Mouse (Mus musculus): Measurements from ENCODE around the gene Erbb2. TPM values are rescaled to one million over a fixed set of nuclear protein-coding genes. Genes with fewer than 3 reads are reported as not detected.
"Not testable (repeated sequence)": the region's sequence is repeated elsewhere in the genome, so short reads cannot be mapped to it uniquely, and the experiment has no call there.

Gene Erbb2
- total RNA-seq (2017): not detected in 2 replicates

DNA sequence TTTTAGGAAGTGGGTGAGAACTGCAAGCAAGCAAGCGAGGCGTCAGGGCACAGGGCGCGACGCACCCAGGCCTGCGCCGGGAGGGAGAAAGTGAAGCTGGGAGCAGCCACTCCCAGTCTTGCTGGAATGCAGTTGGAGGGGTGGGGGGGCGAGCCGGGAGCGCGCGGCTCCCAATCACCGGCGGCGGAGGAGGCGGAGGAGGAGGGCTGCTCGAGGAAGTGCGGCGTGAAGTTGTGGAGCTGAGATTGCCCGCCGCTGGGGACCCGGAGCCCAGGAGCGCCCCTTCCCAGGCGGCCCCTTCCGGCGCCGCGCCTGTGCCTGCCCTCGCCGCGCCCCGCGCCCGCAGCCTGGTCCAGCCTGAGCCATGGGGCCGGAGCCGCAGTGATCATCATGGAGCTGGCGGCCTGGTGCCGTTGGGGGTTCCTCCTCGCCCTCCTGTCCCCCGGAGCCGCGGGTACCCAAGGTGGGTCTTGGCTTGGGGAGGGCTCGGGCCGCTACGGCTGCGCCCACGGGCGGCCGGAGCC, at the start of gene Erbb2:
Erbb2 (plus strand) TSS at position 198 of the 524 bp plus-strand sequence.
- no peak for ATAC-seq (replicated peaks in 1 of 2; ENCODE audit: insufficient read depth in 1 of 2, low FRiP score in 2 of 2, low TSS enrichment in 1 of 2, low read depth in 1 of 2, poor library complexity in 2 of 2, severe bottlenecking in 2 of 2)

DNA sequence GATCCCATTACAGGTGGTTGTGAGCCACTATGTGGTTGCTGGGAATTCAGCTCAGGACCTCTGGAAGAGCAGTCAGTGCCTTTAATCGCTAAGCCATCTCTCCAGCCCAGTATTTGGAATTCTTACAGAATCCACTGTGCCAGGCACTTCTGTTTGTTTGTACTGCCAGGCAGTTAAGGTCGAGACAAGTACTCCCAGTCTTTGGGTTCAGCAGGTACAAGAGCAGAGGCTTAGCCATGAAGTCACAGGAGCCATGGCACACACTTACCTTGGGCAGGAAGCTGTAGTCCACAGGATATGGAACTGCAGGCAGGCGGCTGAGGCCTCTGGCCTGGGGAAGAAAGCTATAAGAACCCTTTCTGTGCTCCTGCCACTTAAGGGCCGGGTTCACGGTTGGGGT, 48.5 kb upstream of the Erbb2 start:
- ATAC-seq (replicated peaks in 1 of 2; ENCODE audit: insufficient read depth in 1 of 2, low FRiP score in 2 of 2, low TSS enrichment in 1 of 2, low read depth in 1 of 2, poor library complexity in 2 of 2, severe bottlenecking in 2 of 2): no peak

DNA sequence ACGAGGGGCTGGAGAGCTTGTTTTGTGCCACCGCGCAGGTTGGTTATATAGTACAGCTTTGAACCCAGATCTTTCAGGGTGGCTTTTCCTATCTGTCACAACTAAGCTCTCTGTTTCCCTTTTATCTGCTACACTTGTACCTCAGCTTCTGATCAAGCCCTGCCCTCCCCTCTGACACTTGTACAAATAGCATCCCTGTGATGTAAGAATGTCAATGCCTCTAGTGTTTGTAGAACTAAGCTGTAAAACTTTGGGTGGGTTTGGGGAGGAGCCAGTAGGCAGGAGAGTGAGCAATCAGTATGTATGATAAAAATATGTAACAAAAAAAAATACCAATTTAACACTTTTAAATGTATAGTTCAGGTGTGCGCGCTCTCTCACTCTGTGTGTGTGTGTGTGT, 47.9 kb upstream of the Erbb2 start:
- no peak for ATAC-seq (replicated peaks in 1 of 2; ENCODE audit: insufficient read depth in 1 of 2, low FRiP score in 2 of 2, low TSS enrichment in 1 of 2, low read depth in 1 of 2, poor library complexity in 2 of 2, severe bottlenecking in 2 of 2)

DNA sequence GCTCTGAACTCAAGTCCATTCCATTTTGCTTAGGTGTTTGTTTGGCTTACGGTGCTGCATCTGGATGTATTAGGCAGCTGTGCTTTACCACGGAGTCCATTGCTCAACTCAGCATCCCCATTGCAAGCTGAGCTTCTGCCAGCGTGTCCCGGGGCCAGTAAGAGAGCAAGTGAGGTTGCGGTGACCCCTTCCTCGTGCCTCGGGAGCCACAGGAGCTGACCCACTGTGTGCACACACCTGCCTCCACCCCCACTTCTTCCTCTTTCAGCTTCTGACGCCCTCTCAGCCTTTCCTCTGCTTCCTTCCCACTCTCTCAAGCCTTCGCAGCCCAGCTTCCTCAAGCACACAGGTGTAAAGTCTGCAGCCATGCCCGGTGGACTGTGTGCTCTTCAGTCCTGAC, 46.0 kb upstream of the Erbb2 start:
- ATAC-seq (replicated peaks in 1 of 2; ENCODE audit: insufficient read depth in 1 of 2, low FRiP score in 2 of 2, low TSS enrichment in 1 of 2, low read depth in 1 of 2, poor library complexity in 2 of 2, severe bottlenecking in 2 of 2): peak; percentile 57 to 76; a peak in 3 of 4 replicates

DNA sequence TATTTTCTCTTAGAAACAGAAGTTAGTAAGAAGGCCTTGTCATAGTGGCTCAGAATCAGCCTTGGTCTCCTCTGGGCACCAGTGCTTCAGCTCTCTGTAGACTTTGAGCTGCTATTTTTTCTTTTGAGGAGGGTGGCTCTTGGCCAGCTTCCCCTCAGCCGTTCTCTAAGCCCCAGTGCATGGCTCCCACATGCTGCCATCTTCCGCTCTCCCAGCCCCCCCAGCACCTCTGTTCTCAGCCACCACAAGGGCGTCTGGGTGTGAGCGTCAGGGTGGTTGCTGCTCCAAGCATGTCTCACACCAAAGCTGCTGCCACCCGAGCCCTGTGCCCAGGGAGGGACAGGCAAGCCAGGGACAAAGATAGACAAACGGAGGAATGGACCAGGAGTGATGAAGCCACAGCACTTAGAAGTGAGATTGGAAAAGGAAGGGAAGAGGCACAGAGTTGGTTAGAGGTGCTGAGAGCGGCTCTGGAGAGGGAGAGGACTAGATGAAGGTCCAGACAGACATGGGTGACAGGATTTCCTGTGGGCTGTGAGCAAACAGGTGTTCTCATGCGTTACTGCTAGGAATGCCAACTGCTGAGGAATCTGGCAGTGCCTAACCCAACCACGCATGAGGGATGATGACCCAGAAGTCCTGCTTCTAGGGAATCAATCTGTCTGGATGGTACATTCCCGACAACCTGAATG, 45.0 kb upstream of the Erbb2 start:
- ATAC-seq (replicated peaks in 1 of 2; ENCODE audit: insufficient read depth in 1 of 2, low FRiP score in 2 of 2, low TSS enrichment in 1 of 2, low read depth in 1 of 2, poor library complexity in 2 of 2, severe bottlenecking in 2 of 2): peak; percentile 56 to 59; a peak in 3 of 4 replicates

DNA sequence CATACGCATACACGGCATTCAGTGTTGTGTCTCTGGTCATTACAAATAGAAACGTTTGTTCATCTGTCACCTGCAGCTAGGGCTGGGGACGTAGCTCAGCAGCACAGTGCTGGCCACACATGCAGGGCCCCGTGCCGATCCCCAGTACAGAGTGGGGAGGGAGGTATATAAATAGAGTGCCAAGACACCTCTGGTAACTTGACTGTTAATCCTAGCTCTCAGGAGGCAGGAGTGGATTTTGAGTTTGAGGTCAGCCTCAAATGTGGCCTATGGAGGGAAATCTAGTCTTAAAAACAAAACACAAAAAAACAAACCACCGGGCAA, 44.4 kb upstream of the Erbb2 start:
- no peak for ATAC-seq (replicated peaks in 1 of 2; ENCODE audit: insufficient read depth in 1 of 2, low FRiP score in 2 of 2, low TSS enrichment in 1 of 2, low read depth in 1 of 2, poor library complexity in 2 of 2, severe bottlenecking in 2 of 2)

DNA sequence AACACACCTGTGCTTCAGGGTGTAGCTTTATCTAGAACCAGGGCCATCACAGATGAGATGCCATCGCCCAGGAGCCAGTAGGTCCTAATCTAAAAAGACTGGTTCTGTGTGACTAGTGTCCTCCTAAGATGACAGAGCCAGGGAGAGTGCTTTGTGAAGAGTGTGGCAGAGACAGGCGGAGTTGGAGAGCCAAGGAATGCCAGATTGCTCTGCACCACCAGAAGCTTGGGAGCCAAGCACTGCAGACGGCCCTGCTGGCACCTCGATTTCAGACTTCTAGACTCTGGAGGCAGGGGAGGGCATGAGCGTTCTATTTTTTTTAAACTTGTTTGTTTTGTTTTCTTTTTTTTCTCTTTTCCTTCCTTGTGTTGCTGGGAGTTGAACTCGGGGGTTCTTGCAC, 42.9 kb upstream of the Erbb2 start:
- ATAC-seq (replicated peaks in 1 of 2; ENCODE audit: insufficient read depth in 1 of 2, low FRiP score in 2 of 2, low TSS enrichment in 1 of 2, low read depth in 1 of 2, poor library complexity in 2 of 2, severe bottlenecking in 2 of 2): no peak

DNA sequence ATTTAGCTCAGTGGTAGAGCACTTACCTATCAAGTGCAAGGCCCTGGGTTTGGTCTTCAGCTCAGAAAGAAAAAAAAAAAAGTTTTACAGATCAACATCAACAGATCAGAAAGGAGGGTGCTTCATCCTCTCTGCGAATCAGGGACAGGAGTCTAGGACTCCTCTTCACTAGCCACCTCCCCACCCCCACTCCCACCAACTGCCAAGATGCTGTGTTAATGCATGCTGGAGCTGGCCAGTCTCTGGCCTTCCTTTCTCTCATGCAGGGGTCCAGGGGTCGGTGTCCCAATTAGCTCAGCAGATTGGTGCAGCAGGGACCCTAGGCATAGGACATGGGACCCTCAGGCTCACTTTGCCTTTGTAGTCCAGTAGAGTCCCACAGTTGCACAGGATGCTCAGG, 41.7 kb upstream of the Erbb2 start:
- ATAC-seq (replicated peaks in 1 of 2; ENCODE audit: insufficient read depth in 1 of 2, low FRiP score in 2 of 2, low TSS enrichment in 1 of 2, low read depth in 1 of 2, poor library complexity in 2 of 2, severe bottlenecking in 2 of 2): no peak

DNA sequence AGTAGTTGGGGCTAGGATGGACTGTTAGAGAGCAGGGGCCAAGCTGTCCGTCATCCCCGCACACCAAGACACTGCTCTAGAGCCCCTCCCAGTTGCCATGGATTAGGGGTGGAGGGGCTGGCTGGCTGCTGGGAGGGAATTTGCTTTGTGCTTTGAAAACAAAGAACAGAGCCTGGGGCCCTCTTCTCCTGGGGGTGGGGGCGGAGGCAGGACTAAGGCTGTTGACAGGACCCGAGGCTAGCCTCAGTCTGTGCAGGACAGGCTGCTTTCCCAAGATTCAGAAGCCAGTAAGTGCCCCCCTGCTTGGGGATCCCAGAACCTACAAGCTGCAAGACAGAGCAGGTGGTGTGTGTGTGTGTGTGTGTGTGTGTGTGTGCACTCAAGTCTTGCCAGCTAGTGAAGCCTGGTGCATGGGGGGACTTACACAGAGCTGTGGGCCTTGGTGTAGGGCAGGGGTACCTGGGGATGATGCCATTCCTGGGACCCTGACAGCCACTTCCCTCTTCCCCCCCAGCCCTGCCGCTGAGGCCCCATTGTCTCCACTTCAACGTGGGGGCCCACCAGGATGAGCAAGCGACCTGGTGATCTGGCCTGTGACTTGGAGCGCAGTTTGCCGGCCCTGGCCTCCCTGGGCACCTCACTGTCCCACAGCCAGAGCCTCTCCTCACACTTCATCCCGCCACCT, 40.6 kb upstream of the Erbb2 start:
- ATAC-seq (replicated peaks in 1 of 2; ENCODE audit: insufficient read depth in 1 of 2, low FRiP score in 2 of 2, low TSS enrichment in 1 of 2, low read depth in 1 of 2, poor library complexity in 2 of 2, severe bottlenecking in 2 of 2): no peak

DNA sequence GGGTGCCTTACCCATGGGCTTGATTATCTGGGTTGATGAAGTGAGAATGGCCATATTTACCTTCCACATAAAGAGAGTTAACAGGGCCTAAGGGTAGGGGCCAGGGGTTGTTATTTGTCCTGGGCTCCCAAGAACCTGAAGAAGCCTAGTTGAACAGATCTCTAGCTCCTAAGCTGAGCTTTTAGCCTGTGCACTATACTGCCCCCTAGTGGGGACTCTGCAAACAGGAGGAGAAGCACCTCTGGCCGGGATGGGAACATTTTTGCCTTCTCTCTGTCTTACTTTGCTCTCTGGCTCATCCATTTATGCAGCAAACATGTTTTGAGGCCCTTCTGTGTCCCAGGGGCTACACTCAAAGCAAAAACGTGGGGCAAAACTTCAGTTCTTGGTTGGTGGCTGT, 39.9 kb upstream of the Erbb2 start:
- peak in 1 of 2 experiments; percentile 59; a peak in 2 of 4 replicates for ATAC-seq (replicated peaks in 1 of 2; ENCODE audit: insufficient read depth in 1 of 2, low FRiP score in 2 of 2, low TSS enrichment in 1 of 2, low read depth in 1 of 2, poor library complexity in 2 of 2, severe bottlenecking in 2 of 2)

DNA sequence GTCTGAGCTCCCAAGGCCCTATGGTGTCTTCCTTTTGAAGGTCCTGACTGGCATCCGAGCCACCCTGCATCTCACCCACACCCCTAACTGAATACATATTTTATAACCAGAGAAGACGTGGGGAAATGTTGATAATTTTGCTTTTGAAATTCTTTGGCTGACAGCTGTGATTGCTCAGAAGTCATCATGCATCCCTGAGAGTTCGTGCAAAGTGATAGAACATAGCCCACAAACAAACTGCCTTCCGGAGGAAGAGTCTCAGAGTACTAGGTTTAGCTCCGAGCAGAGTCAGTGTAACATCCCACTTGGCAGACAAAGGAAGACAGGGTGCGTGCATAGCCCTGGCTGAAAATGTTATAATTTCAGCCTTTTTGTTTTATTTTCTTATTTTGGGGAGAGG, 39.0 kb upstream of the Erbb2 start:
- ATAC-seq (replicated peaks in 1 of 2; ENCODE audit: insufficient read depth in 1 of 2, low FRiP score in 2 of 2, low TSS enrichment in 1 of 2, low read depth in 1 of 2, poor library complexity in 2 of 2, severe bottlenecking in 2 of 2): no peak

DNA sequence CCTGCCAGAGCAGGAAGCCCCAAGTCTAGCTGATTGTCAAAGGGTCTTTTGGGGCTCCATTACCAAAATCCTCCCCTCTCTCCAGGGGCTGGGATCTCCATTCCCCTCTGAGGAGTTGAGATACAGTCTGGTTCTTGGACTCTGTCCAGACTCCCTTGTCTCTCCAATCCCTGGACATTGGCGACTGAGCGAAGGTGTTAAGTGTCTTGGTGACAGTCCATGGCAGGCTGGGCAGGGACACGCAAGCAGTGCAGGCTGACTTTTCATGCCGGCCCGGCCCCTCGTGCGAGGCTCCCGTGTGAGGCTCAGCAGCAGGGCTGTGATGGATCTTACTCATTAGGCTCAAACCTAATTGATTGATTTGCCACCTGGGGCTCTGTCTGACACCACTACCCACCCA, 38.0 kb upstream of the Erbb2 start:
- no peak for ATAC-seq (replicated peaks in 1 of 2; ENCODE audit: insufficient read depth in 1 of 2, low FRiP score in 2 of 2, low TSS enrichment in 1 of 2, low read depth in 1 of 2, poor library complexity in 2 of 2, severe bottlenecking in 2 of 2)

DNA sequence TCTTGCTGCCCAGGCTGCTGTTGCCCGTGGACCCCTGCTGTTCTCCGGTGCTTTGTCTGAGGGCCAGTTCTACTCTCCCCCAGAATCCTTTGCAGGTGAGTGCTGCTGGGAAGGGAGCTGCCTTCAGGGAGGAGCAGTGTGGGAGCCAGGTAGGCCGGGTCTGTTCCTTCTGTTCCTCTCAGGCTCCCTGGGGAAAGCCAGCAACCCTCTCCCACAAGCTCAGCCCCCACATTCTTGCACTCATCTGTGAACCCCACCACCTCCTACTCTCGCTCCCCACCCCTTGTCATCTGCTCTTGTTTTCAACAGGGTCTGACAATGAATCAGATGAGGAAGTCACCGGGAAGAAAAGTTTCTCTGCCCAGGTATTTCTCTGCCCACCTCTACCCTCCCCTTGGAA, 35.5 kb upstream of the Erbb2 start:
- no peak for ATAC-seq (replicated peaks in 1 of 2; ENCODE audit: insufficient read depth in 1 of 2, low FRiP score in 2 of 2, low TSS enrichment in 1 of 2, low read depth in 1 of 2, poor library complexity in 2 of 2, severe bottlenecking in 2 of 2)

DNA sequence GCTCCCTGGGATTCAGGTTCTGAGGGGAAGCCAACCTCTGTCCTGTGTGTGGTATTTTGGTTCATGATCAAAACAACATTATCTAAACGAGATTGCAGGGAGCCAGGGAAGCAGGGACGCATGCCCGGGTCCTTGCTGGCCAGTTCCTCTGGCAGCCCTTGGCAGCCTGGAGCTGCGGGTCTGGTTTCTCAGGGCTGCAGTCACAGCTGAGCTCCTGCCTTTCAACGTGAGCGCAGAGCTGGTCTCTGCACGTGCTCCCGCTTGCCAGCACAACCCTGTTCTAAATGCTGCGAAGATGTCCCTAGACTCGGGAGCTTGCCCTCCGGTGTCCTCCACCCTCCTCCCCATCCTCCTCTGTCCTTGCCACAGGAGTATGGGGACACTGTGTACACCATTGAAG, 34.5 kb upstream of the Erbb2 start:
- no peak for ATAC-seq (replicated peaks in 1 of 2; ENCODE audit: insufficient read depth in 1 of 2, low FRiP score in 2 of 2, low TSS enrichment in 1 of 2, low read depth in 1 of 2, poor library complexity in 2 of 2, severe bottlenecking in 2 of 2)

DNA sequence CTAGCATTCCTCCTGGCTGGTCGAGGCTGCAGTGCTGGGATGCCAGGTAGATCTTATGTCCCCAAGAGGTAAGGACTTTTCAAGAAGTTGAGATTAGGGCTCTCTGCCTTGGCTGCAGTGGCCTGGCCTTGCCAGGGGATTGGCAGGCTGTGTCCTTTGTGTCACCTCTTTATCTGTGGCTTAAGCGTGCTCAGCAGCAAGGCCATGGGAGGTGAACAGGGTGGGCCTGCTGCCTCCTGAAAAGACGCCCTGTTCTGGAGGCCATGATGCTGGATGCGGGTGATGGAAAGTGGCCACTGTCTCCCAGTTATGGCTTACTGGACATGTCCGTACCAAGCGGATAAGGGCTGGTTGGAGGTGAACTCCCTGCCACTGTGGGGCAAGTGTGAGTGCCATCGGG, 32.9 kb upstream of the Erbb2 start:
- no peak for ATAC-seq (replicated peaks in 1 of 2; ENCODE audit: insufficient read depth in 1 of 2, low FRiP score in 2 of 2, low TSS enrichment in 1 of 2, low read depth in 1 of 2, poor library complexity in 2 of 2, severe bottlenecking in 2 of 2)

DNA sequence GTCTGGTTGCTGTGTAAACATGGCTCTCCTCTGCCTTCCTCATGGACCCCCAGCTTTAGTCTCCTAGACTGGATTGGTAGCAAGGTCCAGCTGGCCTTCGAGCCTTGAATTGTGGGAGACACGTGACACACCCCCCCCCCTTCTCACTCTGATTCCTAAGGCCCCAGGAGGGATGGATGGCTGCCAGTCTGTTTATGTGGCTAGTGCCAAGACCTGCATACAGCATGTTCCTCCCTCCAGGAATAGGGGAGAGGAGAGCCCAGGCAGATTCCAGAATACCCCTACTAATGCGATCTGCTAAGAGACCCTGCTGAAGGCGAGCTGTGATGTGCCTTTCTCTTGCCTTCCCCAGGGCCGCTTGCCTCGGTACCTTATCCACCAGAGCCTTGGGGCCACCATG, 32.2 kb upstream of the Erbb2 start:
- ATAC-seq (replicated peaks in 1 of 2; ENCODE audit: insufficient read depth in 1 of 2, low FRiP score in 2 of 2, low TSS enrichment in 1 of 2, low read depth in 1 of 2, poor library complexity in 2 of 2, severe bottlenecking in 2 of 2): no peak

DNA sequence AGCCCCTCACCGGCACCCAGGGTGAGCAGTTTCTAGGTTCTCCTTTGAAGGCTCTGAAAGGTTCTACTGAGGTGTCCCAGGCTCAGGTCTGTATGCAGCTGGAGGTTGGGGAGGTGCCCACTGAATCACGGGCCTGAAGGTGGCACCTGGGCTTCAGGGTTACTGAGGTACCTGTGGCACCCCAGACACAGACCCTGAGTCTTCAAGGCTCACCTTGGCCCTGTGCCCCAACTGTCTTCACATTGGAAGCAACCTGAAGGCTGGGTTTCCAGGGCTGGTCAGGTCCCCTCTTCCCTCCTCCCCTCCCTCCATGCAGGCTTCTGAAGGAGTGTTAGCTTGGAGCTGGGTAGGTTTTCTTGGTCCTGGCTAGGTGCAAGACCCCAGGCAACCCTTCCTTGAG, 30.6 kb upstream of the Erbb2 start:
- ATAC-seq (replicated peaks in 1 of 2; ENCODE audit: insufficient read depth in 1 of 2, low FRiP score in 2 of 2, low TSS enrichment in 1 of 2, low read depth in 1 of 2, poor library complexity in 2 of 2, severe bottlenecking in 2 of 2): no peak

DNA sequence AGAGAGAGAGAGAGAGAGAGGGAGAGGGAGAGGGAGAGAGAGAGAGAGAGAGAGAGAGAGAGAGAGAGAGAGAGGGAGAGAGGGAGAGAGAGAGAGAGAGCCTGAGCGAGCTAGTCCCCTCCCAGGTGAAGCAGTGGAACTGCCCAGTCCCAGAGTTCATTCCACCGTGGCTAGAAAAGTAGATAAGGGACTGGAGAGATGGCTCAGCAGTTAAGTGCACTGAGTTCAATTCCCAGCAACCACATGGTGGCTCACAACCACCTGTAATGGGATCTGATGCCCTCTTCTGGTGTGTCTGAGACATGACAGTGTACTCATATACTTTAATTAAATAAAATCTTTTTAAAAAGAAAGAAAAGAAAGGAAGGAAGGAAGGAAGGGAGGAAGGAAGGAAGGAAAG, 29.9 kb upstream of the Erbb2 start:
- ATAC-seq (replicated peaks in 1 of 2; ENCODE audit: insufficient read depth in 1 of 2, low FRiP score in 2 of 2, low TSS enrichment in 1 of 2, low read depth in 1 of 2, poor library complexity in 2 of 2, severe bottlenecking in 2 of 2): not testable (repeated sequence)

All from hematopoietic stem cell, adult 5-6 weeks (primary cell).